Mouse (Mus musculus) lung, postnatal 0 days (tissue): ENCODE results near the gene Sbno1. TPM values are rescaled to one million over a fixed set of nuclear protein-coding genes. Genes with fewer than 3 reads are reported as not detected.
"Not testable (repeated sequence)": the region's sequence is repeated elsewhere in the genome, so short reads cannot be mapped to it uniquely, and the experiment has no call there.

Experiments
- ATAC-seq: fragments of 200-750 bp; cut with Nextera tagmentation; 2 replicates; pipeline ENCODE4 v1.8.0; 2017; ENCODE audit warnings: moderate library complexity
- DNase-seq: peaks from one replicate; pipeline ENCODE4 v3.0.0-alpha.2; 2016; ENCODE audit warnings: low spot score
- H3K27ac ChIP-seq: fragments of 300-500 bp; sonication (generic); 2 replicates; pipeline ENCODE4 v1.5.1; 2014; ENCODE audit warnings: antibody characterized with exemption, mild to moderate bottlenecking, low read length, mixed read lengths
- H3K27me3 ChIP-seq: fragments of 300-500 bp; sonication (generic); replicated peaks from 2 replicates; pipeline ENCODE4 v1.6.1; 2014; ENCODE audit warnings: low read length, mixed read lengths; ENCODE audit not compliant: insufficient read depth
- H3K36me3 ChIP-seq: fragments of 300-500 bp; sonication (generic); 2 replicates; pipeline ENCODE4 v1.6.1; 2014; ENCODE audit warnings: low read length, mixed read lengths; ENCODE audit not compliant: insufficient read depth
- H3K4me1 ChIP-seq: fragments of 300-500 bp; sonication (generic); 2 replicates; pipeline ENCODE4 v1.6.1; 2014; ENCODE audit warnings: antibody characterized with exemption, low read depth, low read length, mixed read lengths; ENCODE audit not compliant: insufficient read depth
- H3K4me2 ChIP-seq: fragments of 300-500 bp; sonication (generic); replicated peaks from 2 replicates; pipeline ENCODE4 v1.6.1; 2014; ENCODE audit warnings: low read depth, mild to moderate bottlenecking, low read length, moderate library complexity, mixed read lengths
- H3K4me3 ChIP-seq: fragments of 300-500 bp; sonication (generic); 2 replicates; pipeline ENCODE4 v1.5.1; 2014; ENCODE audit warnings: low read depth, low read length
- H3K9ac ChIP-seq: fragments of 300-500 bp; sonication (generic); replicated peaks from 2 replicates; pipeline ENCODE4 v1.6.1; 2014; ENCODE audit warnings: low read depth, mild to moderate bottlenecking
- H3K9me3 ChIP-seq: fragments of 300-500 bp; sonication (generic); 2 replicates; pipeline ENCODE4 v1.6.1; 2016; ENCODE audit warnings: low read length, mixed read lengths
- CTCF ChIP-seq: IDR thresholded peaks from 2 replicates; pipeline ENCODE4 v1.5.1; 2016; ENCODE audit warnings: antibody characterized with exemption, mild to moderate bottlenecking
- EP300 ChIP-seq: IDR thresholded peaks from 2 replicates; pipeline ENCODE4 v1.6.1; 2016; ENCODE audit warnings: antibody characterized with exemption, mild to moderate bottlenecking, control low read depth
- WGBS: fragments of 180-500 bp; shearing (Covaris S2); extraction: QIAGEN DNeasy Blood & Tissue Kit; methylation state at CpG from one replicate; pipeline ENCODE4 v1.1.7; 2014; 5-methylcytosine and 5-hydroxymethylcytosine counted together
- polyA plus RNA-seq: library from polyadenylated mRNA; unstranded; fragments of >200 nt; fragmentation: Nextera tagmentation; extraction: Ambion mirVana; gene quantifications from 2 replicates; pipeline ENCODE4 v1.2.1, GENCODE M21; 2015

Gene Sbno1
- polyA plus RNA-seq, 1 experiment from 2014 or later, result 46.5 TPM

GRCm38 (mm10) chr5:124366721-124367120 lies 59.1 kb downstream of the Sbno1 start:
- H3K9ac ChIP-seq, result no peak overlapping the region
- DNase-seq (peak; percentile 27), ATAC-seq (no peak; the same call in 1 of the 2 replicates)
- no peak overlapping the region for H3K4me2 ChIP-seq
- H3K36me3 ChIP-seq, result peaks cover 19% of the 10 kb centered on the region
- WGBS, result 52% methylated on average over 3 of the region's 3 CpGs
- no peak for TF ChIP-seq CTCF
- TF ChIP-seq EP300, result no peak
- no peak overlapping the region for H3K4me3 ChIP-seq
- no peak overlapping the region for H3K27ac ChIP-seq
- no peaks in the 10 kb centered on the region for H3K4me1 ChIP-seq
- no peaks in the 10 kb centered on the region for H3K9me3 ChIP-seq
- H3K27me3 ChIP-seq, result no peaks in the 10 kb centered on the region

- Histone ChIP-seq H3K4me2 (no peak overlapping the region), H3K9me3 (no peaks in the 10 kb centered on the region), H3K27me3 (no peaks in the 10 kb centered on the region), H3K4me1 (no peaks in the 10 kb centered on the region), H3K9ac (no peak overlapping the region), H3K27ac (no peak overlapping the region), H3K4me3 (no peak overlapping the region), H3K36me3 (peaks cover 17% of the 10 kb centered on the region)
- DNase-seq (no peak), ATAC-seq (no peak)
- TF ChIP-seq EP300 (no peak), CTCF (no peak)
- 89% methylated on average over 2 of the region's 2 CpGs for WGBS
Measured at GRCm38 (mm10) chr5:124365754-124366153, 60.0 kb downstream of the Sbno1 start.

- Histone ChIP-seq H3K4me2 (no peak overlapping the region), H3K27me3 (no peaks in the 10 kb centered on the region), H3K36me3 (peaks cover 7% of the 10 kb centered on the region), H3K9me3 (no peaks in the 10 kb centered on the region), H3K4me1 (no peaks in the 10 kb centered on the region), H3K9ac (no peak overlapping the region), H3K27ac (no peak overlapping the region), H3K4me3 (no peak overlapping the region)
- DNase-seq, result no peak
- WGBS, result 88% methylated on average over 6 of the region's 6 CpGs
- ATAC-seq, result no peak
- TF ChIP-seq CTCF (no peak), EP300 (no peak)
Measured at GRCm38 (mm10) chr5:124364173-124364918, 61.5 kb downstream of the Sbno1 start.

GRCm38 (mm10) chr5:124362982-124363381 lies 62.8 kb downstream of the Sbno1 start, which contains the start of gene Cdk2ap1:
TSS of gene Cdk2ap1 (minus strand) at chr5:124363082.
- not testable (repeated sequence) for DNase-seq, H3K27me3 ChIP-seq

GRCm38 (mm10) chr5:124359641-124360040 lies 66.2 kb downstream of the Sbno1 start:
- no peak for TF ChIP-seq EP300
- peak; percentile 62 for TF ChIP-seq CTCF
- Histone ChIP-seq H3K4me3 (no peak overlapping the region), H3K9ac (no peak overlapping the region), H3K4me2 (no peak overlapping the region), H3K9me3 (no peaks in the 10 kb centered on the region), H3K27ac (no peak overlapping the region), H3K4me1 (no peaks in the 10 kb centered on the region), H3K27me3 (no peaks in the 10 kb centered on the region), H3K36me3 (no peaks in the 10 kb centered on the region)
- ATAC-seq (no peak), DNase-seq (peak; percentile 50)
- 73% methylated on average over 2 of the region's 2 CpGs for WGBS

More at GRCm38 (mm10) chr5:124362982-124363381, 62.8 kb downstream of the Sbno1 start, which contains the start of gene Cdk2ap1:
- not testable (repeated sequence) for H3K4me1 ChIP-seq, H3K27ac ChIP-seq, H3K4me2 ChIP-seq, H3K9ac ChIP-seq, H3K9me3 ChIP-seq, H3K36me3 ChIP-seq, ATAC-seq, H3K4me3 ChIP-seq
- WGBS, result 90% methylated on average over 5 of the region's 5 CpGs

- TF ChIP-seq CTCF, result peak; percentile 60
- no peak for TF ChIP-seq EP300
- H3K27ac ChIP-seq, result no peak overlapping the region
- no peak for ATAC-seq
- 27% methylated on average over 3 of the region's 3 CpGs for WGBS
- no peaks in the 10 kb centered on the region for H3K36me3 ChIP-seq
- no peak overlapping the region for H3K4me3 ChIP-seq
- H3K9ac ChIP-seq, result no peak overlapping the region
- H3K9me3 ChIP-seq, result no peaks in the 10 kb centered on the region
- peaks cover 14% of the 10 kb centered on the region; the same call in 1 of the 2 replicates for H3K4me1 ChIP-seq
- H3K27me3 ChIP-seq, result no peaks in the 10 kb centered on the region
- H3K4me2 ChIP-seq, result no peak overlapping the region
- DNase-seq, result peak; percentile 50
Measured at GRCm38 (mm10) chr5:124356695-124357094, 69.1 kb downstream of the Sbno1 start.
